Mouse (Mus musculus): ENCODE results near the gene Eef1akmt2.

Gene Eef1akmt2

DNA sequence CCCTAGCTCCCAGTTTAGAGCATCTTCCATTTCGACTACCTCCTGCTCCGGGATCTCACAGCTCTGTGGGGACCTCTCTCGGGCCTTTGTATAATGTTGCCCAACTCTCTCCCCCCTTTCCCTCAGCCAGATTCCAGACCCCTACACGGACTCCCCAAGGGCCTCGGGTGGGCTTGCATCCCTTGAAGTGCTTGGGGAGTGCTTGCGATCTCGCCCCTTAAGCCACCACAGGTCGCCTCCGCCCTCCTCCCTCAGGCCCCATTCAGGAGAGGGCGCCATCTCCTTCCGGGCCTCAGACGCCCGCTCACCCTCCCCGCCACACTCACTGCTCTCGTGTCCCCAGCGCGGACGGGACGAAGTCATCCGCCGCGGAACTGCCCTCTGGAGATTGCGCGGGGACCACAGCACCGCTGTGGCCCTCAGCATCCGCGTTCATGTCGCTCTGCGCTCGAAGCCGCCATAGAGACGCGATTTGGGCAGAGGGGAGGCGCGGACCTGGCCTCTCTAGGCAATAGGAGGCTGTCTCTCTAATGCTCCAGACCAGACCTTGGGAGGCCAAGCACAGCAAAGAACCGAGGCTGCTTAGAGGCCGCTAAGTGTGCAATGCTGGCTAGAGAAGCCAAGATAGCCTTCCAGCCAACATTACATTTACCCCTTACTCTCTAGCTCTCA is at the start of gene Eef1akmt2:
Gene Eef1akmt2 (minus strand): TSS at position 501 of the 672 bp plus-strand sequence.
- peak; percentile 82 to 90 for DNase-seq (ENCODE audit: low spot score in 2 of 2)

DNA sequence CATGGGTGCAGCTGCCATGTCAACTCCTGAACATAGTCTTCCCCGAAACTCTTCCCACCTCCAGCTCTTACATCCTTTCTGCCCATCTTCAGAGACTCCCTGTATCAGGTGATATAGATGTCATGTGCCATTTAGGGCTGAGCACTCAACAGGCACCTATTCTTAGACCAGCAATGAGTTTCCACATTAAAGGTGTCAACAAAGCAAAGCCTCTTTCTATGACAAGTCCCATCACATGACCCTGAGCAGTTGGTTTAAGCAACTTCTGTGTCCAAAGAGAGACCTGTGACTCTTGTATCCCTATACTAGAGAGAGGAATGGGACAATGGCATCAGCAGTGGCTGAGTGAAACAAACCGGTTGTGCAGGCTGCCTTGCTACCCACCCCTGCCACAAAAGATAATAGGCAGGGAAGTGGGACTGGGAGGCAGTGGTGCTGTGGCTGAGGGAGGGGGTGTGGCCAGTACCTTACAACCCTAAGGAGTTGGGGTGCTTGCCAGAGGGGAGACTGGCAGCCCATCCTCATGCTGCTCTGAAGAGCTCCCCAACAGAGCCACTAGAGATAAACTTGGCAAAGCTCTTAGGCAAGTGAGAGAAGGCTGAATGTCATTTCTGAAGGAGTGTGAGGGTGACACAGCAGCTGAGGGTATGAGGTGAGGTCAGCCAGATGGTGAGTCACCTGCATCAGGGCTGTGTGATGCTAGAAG is 48.5 kb upstream of the Eef1akmt2 start:
- DNase-seq (ENCODE audit: low spot score in 2 of 2), result no peak

DNA sequence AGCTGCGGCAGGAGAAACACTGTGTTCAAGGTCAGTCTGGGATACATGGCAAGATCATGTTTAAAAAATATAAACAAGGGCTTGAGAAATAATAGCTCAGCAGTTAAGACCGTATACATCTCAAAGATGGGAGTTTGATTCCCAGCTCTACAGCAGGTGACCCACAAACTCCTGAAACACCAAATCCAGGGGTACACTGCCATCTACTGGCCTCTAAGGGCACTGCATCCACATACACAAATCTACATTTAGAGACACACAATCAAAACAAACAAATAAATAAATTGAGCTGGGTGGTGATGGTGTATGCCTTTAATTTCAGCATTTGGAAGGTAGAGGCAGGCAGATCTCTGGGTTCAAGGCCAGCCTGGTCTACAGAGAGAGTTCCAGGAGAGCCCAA is 45.8 kb upstream of the Eef1akmt2 start:
- DNase-seq (ENCODE audit: low spot score in 2 of 2), result peak in 1 of 2 experiments; percentile 28

DNA sequence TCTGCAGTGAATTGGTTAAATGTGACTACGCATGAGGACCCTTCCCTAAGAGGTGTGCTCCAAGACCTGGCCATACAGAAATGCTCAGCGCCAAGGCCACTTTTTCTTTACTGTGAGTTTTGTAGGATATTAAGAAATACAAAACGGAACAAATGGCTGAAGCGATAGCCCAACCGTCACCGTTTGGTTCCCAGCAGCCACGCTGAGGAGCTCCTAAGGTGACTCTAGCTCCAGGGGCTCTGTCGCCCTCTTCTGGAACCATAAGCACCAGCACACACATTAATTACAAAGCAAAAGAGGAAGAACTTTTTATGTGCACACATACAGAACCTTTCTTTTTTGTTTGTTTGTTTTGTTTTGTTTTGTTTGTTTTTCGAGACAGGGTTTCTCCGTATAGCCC is 44.8 kb upstream of the Eef1akmt2 start:
- DNase-seq (ENCODE audit: low spot score in 2 of 2), result no peak

DNA sequence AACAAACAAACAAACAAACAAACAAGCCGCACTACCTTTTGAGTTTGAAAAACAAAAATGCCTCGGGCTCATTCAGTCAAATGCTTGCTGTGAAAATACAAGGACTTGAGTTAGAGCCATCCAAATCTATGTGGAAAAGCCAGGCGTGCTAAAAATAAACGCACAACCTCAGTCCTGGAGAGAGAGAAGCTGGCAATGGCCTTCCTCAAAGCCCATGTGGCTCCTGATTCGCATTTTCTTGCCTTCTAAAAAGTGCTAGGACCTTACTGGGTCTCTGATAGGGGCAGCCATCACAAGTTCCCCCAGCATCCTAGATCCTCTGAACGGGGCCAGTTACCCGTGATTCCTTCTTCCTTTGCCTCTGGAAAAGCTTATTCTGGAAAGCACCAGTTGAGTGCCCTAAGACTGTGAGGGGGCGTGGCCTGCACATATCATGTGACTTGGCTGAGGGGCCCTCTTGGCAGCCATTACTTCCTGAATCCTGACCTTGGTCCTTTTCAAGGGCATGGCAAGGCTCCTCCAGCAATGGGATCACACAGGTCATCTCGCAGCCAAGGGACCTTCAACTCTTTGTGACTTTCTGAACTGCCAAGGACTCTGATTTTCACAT is 43.8 kb upstream of the Eef1akmt2 start:
- DNase-seq (ENCODE audit: low spot score in 2 of 2), result no peak

DNA sequence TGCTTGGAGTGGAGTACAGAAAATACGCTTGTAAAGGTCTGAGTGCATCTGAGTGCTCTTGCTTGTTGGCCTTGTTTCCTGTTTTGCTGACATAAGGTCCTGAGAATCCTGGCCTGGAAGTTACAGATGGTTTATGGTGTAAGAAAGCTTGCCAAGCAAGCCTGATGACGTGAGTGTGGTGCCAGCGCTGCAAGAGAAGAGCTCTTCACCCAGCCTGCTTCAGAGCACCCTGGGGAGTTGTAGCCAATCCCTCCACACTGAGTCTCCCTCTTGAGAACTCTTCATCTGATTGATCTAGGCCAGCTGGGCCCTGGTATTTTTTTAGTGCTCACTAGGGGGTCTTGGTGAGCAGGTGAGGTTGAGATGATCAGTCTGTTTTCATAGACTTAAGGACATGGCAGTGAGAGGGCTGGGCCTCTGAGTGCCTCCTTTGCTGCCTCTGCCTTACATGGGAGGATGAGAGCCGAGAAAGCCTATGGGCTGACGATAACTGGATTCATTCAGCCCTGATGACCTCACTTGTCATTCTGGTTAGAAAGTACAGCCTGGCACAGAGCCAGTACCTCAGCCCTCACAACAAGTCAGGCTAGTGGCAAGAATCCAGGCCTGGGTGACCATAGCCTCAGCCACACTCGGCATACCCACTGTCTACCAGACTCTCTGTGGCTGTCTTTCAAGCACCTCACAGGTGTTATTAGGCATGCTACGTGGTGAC is 42.5 kb upstream of the Eef1akmt2 start:
- no peak for DNase-seq (ENCODE audit: low spot score in 2 of 2)

DNA sequence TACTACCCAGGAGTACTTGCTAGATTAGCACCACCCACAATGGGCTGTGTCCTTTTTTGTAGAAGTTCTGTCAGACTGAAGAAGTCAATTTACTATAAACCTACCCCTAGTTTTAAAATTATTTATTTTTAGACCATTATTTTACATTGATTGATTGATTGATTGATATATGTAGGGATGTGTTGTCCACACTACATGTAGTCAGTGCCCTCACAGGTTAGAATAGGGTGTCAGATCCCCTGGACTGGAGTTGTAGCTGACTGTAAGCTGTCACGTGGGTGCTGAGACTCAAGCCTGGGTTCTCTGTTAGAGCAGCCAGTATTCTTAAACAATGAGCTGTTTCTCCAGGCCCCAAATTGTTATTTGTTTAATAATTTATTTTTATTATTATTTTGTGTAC is 40.9 kb upstream of the Eef1akmt2 start:
- DNase-seq (ENCODE audit: low spot score in 2 of 2), result no peak

DNA sequence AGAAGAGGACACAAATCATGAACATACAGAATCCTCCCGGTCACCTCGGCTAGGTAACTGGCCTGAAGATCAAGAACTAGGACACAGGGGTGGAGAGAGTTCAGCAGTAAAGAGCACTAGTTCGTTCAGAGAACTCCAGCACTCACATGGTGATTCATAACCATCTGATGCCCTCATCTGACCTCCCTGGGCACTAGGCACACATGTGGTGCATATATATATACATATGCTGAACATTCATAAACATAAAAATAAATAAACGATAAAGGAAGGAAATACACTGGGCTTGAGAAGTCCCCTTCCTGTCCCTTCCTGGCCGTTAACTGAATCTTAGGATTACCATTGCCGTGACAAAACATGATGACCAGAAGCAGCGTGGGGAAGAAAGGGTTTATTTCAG is 40.3 kb upstream of the Eef1akmt2 start:
- DNase-seq (ENCODE audit: low spot score in 2 of 2), result no peak

DNA sequence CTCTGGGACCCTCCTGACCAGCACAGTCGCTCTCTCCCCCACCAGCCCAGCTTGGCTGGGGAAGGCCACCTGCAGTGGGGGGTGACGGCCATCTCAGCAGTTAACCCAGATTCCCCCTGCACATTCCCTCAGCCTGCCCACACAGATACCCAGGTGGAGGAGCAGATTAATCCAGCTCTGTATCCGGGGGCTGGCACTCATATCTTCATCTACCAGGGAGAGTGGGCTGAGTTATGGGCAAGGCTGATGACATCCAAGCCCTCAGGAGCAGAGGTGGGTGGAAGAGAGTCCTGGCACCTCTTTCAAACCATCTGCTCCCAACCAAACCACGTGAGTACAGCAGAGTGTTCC is 39.8 kb upstream of the Eef1akmt2 start:
- no peak for DNase-seq (ENCODE audit: low spot score in 2 of 2)

DNA sequence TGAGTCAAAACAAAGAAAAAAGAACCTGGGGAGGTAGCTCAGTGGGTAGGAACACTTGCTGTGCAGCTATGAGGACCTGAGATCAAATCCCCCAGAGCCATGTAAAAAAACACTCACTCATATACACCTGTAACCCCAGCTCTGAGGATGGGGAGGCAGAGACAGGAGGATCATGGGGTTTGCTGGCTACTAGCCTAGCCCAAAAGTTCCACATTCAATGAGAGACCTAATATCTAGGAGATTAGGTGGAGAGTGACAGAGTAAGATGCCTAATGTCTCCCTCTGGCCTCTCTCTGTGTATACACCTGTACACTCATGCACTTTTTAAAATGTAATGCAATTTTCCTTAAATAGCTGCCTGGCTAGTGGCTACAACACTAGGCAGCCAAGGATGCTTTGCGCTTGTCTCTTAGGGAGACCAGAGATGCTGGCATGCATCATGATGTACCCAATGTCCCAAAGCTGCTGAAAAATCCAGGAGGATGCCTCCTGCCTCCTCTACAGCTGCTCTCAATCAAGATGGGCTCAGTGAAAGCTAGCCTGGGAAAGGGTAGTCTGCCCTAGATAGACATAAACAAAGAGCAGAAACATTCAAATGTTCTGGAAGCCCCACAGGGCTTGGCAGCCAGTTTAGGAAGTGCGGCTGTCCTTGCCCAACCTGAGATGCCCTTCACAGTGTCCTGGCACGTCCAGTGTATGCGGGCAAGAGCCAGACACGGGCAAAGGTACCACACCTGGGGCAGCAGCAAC is 39.3 kb upstream of the Eef1akmt2 start:
- no peak for DNase-seq (ENCODE audit: low spot score in 2 of 2)

DNA sequence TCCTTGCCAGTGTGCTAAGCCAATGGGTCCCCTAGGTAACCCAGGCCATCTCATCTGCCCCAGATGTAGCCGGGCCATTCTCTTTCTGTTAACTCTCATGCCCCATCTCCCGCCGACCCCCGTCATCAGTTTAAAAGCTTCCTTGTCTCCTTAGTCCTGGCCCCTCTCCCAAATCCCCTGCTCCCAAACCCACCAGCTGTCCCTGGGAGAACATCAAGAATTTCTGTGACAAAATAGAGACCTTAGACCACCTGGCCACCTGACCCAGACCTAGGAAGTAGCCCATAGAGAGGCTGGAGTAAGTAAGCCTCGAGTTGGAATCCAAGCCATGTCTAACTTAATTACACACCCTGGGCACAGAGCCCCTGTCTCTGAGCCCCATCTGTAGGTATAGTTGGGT is 37.7 kb upstream of the Eef1akmt2 start:
- DNase-seq (ENCODE audit: low spot score in 2 of 2), result no peak

DNA sequence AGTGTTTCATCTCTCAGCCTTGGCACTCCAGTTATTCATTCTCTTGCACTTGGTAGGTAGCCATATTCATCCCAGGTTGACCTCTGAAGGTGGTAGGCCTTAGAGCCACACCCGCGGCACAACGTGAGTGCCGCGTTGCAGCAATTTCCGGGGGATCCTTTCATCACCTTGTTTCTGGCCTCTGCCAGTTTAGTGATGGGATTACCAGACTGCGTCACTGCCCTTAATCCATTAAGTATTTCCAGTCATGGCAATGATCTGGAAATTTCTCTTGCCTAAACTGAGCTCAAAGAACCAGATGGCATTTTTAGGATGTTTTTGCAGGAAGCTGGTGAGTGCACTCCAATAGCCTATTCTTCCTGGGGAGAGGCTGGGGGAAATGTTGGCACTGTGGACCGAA is 37.2 kb upstream of the Eef1akmt2 start:
- no peak for DNase-seq (ENCODE audit: low spot score in 2 of 2)

DNA sequence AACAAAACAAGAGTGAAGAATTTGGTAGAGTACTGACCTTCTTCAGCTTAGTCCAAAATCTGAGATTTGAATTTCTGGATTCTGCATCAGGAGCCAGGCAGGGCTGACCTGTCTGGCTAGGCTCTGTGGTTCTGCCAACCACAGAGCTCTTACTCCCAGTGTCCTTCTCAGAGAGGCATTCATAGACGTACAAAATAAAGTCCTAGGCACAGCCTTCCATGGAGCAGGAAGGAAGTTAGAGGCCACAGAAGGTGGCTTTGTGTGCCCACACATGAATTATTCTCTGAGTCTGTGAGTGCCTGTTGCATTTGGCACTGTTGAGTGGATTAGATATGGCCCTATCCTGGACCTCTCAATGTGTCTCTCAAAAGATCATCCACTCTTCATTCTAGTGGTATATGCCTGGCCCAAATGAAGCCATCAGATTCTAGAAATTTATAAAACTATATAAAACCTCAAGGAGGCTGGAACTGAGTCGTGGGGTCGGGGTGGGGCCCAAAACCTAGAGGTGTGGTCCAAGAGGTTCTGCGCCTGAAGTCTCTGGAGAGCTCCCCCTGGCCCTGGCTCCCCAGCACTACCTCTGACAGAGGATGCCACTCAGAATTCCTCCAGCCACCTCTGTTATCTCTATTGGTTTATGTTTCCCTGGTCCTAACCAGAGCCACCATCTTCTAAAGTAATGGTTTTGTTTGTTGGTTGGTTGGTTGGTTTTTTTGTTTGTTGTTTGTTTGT is 36.2 kb upstream of the Eef1akmt2 start:
- DNase-seq (ENCODE audit: low spot score in 2 of 2), result no peak

DNA sequence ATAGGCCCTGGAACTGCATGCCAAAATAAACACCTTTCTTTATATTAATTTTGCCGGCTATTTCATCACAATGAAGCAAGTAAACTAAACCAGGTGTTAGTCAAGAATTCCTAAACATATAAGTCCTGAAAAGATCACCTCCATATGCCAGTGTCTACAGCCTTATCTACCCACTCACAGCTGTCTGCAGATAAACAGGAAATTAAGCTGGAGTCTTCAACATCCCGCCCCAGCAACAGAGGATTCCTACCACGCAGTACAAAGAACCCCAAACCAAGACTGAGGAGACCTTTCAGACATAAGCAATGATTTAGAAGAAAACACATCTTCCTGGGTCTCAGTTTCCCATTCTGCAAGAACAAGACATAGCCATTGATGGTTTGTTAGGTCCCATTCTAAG is 35.6 kb upstream of the Eef1akmt2 start:
- DNase-seq (ENCODE audit: low spot score in 2 of 2), result no peak

DNA sequence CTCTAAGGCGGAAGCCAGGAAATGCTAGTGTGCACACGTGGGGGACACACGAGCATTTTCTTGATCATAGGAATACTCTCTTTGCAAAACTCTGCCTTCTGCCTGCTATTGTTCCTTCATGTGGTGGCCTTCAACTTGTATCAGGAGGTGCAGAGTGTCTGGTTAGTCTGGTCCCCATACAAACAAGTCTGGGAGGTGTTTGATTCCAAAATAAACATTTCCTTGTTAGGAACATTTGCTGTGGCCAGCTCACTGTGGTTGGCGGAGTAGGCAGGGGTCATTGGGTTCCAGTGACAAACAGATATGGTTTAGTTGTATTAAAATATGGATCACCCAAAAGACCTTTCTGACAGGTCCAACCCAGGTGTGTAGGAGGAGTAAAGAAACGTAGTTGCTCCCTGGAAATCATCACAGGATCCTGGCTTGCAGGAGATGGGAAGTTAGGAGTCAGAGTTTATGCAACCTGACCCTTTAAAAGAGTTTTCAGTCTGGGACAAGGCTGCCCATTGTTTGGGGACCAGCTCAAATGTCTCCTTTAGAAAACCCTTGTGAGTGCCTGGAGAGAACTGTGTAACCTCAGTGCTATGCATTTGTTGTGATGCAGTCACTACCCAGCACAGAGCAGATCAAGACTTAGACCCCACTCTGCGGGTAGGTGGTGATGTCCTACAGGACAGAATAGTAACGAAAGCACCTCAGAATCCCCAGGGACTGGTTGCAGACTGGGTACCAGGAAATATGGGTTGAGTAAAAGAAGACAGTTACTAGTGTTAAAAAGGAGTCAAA is 34.7 kb upstream of the Eef1akmt2 start:
- DNase-seq (ENCODE audit: low spot score in 2 of 2), result no peak

DNA sequence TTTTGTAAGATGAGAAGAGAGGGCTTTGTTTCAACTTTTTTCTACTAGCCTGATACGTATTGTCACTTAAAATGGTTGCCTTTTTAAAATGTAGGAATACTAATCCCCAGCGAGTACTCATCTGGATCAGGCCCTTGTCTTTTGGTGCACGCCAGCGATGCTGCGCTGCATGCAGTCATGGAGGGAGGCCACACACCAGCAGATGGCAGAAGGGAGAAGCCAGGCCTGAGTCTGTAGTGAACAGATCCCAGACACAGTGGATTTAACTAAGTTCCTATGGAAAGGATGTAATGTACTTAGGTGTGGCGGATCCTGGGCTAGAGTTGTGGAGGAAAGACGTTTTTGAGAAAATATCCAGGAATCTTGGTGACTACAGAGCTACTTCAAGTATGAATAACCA is 31.6 kb upstream of the Eef1akmt2 start:
- DNase-seq (ENCODE audit: low spot score in 2 of 2), result no peak

DNA sequence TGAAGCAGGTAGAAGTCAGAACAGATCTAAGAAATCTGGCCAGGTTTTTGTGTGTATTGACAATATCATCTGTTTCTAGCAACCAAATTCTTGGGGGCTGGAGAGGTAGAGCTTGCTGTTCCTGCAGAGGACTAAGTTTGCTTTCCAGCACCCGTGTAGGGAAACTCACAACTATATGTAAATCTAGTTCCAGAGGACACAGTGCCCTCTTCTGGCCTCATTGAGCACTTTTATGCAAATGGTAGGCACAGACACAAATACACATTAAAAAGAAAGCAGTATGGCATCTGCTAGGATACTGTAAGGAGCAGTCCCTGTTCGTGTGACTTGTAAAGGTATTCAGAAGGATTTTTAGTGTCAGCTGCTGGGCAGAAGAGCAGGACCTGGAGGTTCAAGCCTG is 29.9 kb upstream of the Eef1akmt2 start:
- no peak for DNase-seq (ENCODE audit: low spot score in 2 of 2)

DNA sequence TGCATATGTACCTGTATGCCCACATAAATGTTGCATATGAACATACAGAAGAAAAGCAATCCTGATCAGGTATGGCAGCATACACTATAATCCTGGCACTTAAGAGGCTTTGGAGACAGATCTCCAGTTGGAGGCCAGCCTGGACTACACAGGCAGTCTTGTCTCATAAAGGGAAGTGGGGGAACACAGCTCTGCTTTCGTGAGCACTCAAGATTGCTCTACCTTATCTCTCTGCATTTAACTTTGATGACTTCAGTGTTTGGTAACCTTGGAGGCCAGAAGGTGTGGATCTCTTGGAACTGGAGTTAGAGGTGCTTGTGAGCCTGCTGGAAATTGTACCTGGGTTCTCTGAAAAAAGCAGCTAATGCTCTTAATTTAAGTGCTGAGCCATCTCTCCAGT is 27.8 kb upstream of the Eef1akmt2 start:
- DNase-seq (ENCODE audit: low spot score in 2 of 2), result no peak

DNA sequence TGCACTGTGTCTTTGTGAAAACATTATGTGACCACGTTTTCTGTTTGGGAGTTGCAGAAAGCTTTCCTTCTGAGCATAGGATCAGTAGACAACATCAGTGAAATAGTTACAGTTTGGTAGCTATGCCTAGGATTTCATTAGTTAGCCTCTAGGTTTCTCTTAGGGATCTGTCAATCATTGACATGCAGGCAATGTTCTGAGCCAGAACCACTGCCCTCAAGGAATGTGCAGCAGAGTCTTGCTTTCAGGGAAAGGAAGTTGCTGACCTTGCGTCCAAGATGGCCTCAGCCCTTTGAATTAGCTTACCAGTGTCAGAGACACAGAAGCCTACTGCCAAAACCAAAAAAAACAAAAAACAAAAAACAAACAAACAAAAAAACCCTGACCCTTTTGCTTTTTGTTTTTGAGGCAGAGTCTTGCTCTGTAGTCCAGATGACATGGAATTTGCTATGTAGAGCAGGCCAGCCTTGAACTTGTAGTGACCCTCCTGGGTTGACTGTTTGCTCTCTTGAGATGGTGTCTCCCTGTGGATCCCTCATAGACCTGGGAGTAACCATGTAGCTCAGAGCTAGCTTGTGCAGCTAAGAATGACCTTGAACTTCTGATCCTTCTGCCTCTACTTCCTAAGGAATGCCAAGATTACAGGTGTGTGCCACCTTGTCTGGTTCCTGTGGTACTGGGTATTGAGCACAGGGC is 23.1 kb upstream of the Eef1akmt2 start:
- DNase-seq (ENCODE audit: low spot score in 2 of 2), result no peak

DNA sequence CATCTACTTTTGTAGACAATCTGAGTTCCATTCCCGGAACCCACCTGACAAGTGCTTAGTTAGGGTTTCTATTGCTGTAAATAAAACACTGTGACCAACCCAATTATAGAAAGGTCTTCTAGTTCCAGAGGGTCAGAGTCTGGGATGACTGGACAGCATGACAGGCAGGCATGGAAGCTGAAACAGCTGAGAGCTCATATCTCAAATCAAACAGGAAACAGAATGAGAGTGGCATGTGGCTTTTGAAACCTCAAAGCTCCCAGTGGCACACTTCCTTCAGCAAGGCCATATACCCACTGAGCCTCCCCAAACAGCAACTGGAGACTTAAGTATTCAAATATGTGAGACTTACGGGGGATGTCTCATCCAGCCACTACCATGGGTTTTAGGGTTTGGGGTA is 20.6 kb upstream of the Eef1akmt2 start:
- DNase-seq (ENCODE audit: low spot score in 2 of 2), result no peak

Data from spleen, postnatal 4 days (tissue).